Mouse (Mus musculus) erythroblast, adult 5-6 weeks (primary cell): Measurements from ENCODE around the gene Rpgr. TPM values are rescaled to one million over a fixed set of nuclear protein-coding genes. Genes with fewer than 3 reads are reported as not detected.

Source experiments
- ATAC-seq: replicated peaks from 2 replicates; pipeline ENCODE4 v1.8.0; 2016; ENCODE audit warnings: moderate number of reproducible peaks, mild to moderate bottlenecking, moderate TSS enrichment, inconsistent platforms; ENCODE audit not compliant: poor library complexity, low FRiP score, severe bottlenecking
- total RNA-seq, 2 experiments: library from RNA; stranded (forward) in 1 of 2; stranded (reverse) in 1 of 2; fragments of 150-400 nt in 1 of 2; fragments of 200-764, 138-1000 nt in 1 of 2; gene quantifications; 2 replicates each; pipeline versions ENCODE4 v1.2.3 to v1.2.4; 2015 to 2017; ENCODE audit warnings: low replicate concordance in 2 of 2

Rpgr gene
- total RNA-seq, 2 experiments from 2014 or later: 0.58 to 3.9 TPM

DNA sequence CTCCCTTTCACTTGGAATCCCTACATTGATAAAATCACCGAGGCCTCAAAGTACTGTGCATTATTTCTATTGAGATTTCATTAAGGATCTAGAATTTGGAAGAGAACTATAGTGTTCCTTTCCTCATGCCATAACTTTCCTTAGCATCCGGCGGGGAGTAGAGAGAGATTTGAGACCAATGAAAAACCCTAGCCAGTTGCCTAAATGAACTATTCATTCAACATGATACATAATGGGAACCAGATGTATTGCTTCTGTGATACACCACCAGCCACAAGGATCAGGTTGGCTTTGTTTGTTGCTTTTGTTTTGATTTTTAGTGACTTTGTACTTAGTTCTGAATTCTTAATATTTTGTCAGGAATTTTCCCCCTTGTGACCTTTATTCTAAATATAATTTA is 136.3 kb downstream of the Rpgr start:
- no peak for ATAC-seq

- ATAC-seq: no peak
Observed at GRCm38 (mm10) chrX:10079981-10080380, 136.7 kb downstream of the Rpgr start.

DNA sequence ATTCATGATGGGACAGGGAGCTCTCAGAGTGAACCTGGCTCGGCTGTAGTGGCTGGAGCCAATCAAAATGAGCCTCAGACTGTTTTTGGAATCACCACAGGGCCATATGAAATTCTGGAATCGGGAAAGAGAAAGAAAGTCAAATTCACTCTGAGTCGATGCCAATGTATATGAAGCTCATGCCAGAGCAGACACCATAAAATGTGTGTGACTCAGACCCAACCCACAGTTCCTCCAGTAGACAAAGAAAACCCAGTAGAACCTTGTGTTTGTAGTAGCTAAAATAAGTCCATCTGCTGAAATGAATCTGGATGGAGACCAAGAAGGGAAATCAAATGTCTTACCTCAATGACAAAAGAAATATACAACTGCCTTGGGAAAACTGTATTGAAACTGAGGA is 142.8 kb downstream of the Rpgr start:
- no peak for ATAC-seq

GRCm38 (mm10) chrX:10071529-10071928 is 145.2 kb downstream of the Rpgr start:
- no peak for ATAC-seq

DNA sequence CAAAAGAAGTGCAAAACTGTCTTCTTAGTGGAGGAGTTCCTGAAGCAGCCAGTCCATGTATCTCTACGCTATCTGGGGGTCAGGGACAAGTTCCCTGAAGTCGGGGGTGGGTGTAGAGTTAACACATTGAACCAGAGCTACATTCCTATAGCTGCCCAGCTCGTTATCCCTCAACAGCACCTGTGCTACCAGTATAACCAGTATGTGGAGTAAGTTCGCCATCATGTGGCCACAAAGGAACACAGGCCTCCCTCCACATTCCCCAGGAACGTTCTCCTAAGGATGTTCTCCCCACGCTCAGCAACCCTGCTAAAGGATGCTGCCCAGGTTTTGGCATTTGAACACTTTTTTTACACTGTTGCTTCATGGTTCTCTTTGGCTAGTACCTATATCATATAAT is 146.0 kb downstream of the Rpgr start:
- ATAC-seq: no peak

DNA sequence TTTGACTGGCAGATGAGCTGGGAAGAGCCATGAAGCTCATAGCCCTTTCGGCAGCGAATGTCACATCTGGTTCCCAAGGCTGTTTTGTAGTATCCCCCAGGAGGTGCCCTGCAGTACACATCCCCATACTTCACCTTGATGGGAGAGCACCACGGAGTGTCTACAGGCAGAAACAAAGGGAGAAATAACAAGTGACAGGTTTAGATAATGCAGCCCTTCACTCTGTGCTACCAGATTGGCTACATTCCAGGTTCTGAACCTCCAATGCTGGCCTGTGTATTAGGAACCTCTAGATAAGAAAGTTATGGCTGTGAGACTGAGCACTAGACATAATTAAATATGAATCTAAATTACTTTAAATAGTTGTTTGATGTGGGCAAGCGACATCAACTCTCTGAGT is 147.3 kb downstream of the Rpgr start:
- no peak for ATAC-seq

GRCm38 (mm10) chrX:10063781-10064180 is 152.9 kb downstream of the Rpgr start:
- no peak for ATAC-seq

DNA sequence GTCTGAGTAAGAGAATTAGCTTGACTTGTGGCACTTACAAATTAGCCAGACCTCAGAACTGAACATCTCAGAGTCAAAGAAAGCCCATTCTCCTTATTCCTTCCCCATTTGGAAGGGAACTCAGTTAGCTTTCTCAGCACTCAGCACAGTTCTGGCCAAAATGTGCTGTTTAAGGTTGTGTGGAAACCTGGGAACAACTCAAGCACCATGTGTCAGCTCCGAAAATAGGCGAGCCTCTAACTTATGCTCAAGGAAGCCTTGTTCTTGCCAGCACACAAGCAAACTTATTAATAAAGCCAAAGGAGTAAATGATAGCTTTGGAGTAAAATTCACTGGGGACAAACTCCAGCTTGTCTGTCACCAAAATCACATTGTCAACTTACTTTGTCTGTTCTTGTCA is 153.4 kb downstream of the Rpgr start:
- no peak for ATAC-seq

DNA sequence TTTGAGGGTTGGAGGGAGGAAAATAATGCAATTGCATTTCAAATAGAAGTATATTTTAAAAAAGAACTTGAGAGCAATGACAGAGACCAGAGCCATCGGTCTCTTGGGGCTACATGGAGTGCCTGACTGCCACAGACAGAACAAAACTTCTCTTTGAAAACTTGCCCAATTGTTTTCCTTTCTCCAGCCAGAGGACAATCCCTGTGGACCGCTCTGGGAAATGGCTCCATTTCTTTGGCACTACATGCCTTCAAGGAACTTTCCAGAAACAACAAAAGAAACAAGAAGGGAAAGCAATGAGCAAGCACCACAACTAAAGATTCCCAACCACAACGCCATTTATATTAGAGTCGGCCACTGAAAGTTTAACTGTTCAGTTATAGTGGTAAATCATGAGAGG is 154.5 kb downstream of the Rpgr start:
- no peak for ATAC-seq

GRCm38 (mm10) chrX:10034666-10035065 is 182.1 kb downstream of the Rpgr start:
- ATAC-seq: no peak

Other genes starting within 250 kb of the Rpgr start
- gene Srpx, start 99.2 kb downstream of the Rpgr start, total RNA-seq (2015; ENCODE audit: low replicate concordance): not detected in 2 replicates
- 0.70 and 1.2 TPM in 2 replicates for gene Srpx, start 99.2 kb downstream of the Rpgr start, total RNA-seq (2017; ENCODE audit: low replicate concordance)
- gene Otc, start 35.4 kb upstream of the Rpgr start, total RNA-seq (2015; ENCODE audit: low replicate concordance): not detected in 2 replicates
- gene Otc, start 35.4 kb upstream of the Rpgr start, total RNA-seq (2017; ENCODE audit: low replicate concordance): not detected in 2 replicates